Mouse (Mus musculus): ENCODE results near the gene Sec1. TPM values are rescaled to one million over a fixed set of nuclear protein-coding genes. Genes with fewer than 3 reads are reported as not detected.

Gene Sec1
- 0.54 and 0.83 TPM in 2 replicates for polyA plus RNA-seq (2016; fragmentation: Nextera tagmentation; extraction: Ambion mirVana)

- WGBS, result 90% methylated on average over 50 of the region's 50 CpGs
- Histone ChIP-seq H3K27me3 (ENCODE audit: low read depth, poor library complexity, severe bottlenecking) (peaks cover 14% of the 10 kb centered on the region), H3K4me1 (peaks cover 30% of the 10 kb centered on the region), H3K4me3 (no peak within 1 kb of the TSS), H3K36me3 (no peaks in the 10 kb centered on the region), H3K9me3 (replicated peaks) (no peaks in the 10 kb centered on the region), H3K27ac (peak within 1 kb of the TSS; percentile 76)
- no peak for DNase-seq (ENCODE audit: low spot score)
Measured at GRCm38 (mm10) chr7:45693921-45694591, at the start of gene Sec1. TSS of gene Sec1 (minus strand) at chr7:45694402.

GRCm38 (mm10) chr7:45742338-45742737 lies 48.1 kb upstream of the Sec1 start:
- Histone ChIP-seq H3K36me3 (no peaks in the 10 kb centered on the region), H3K4me1 (peaks cover 11% of the 10 kb centered on the region), H3K4me3 (peak overlapping the region; percentile 35), H3K27me3 (ENCODE audit: low read depth, poor library complexity, severe bottlenecking) (peaks cover 9% of the 10 kb centered on the region; the same call in 1 of the 2 replicates), H3K9me3 (replicated peaks) (no peaks in the 10 kb centered on the region), H3K27ac (no peak overlapping the region)
- DNase-seq (ENCODE audit: low spot score), result no peak
- 38% methylated on average over 19 of the region's 19 CpGs for WGBS

- WGBS, result 29% methylated on average over 11 of the region's 11 CpGs
- Histone ChIP-seq H3K9me3 (replicated peaks) (no peaks in the 10 kb centered on the region), H3K27me3 (ENCODE audit: low read depth, poor library complexity, severe bottlenecking) (peaks cover 9% of the 10 kb centered on the region; the same call in 1 of the 2 replicates), H3K4me3 (peak overlapping the region; percentile 35), H3K27ac (peak overlapping the region; percentile 46; the same call in 1 of the 2 replicates), H3K36me3 (no peaks in the 10 kb centered on the region), H3K4me1 (peaks cover 11% of the 10 kb centered on the region)
- DNase-seq (ENCODE audit: low spot score), result no peak
Measured at GRCm38 (mm10) chr7:45741777-45742176, 47.6 kb upstream of the Sec1 start.

GRCm38 (mm10) chr7:45741308-45741707 lies 47.1 kb upstream of the Sec1 start:
- no peaks in the 10 kb centered on the region for H3K9me3 ChIP-seq (replicated peaks)
- peaks cover 11% of the 10 kb centered on the region for H3K4me1 ChIP-seq
- 87% methylated on average over 12 of the region's 12 CpGs for WGBS
- no peaks in the 10 kb centered on the region for H3K36me3 ChIP-seq
- peaks cover 9% of the 10 kb centered on the region; the same call in 1 of the 2 replicates for H3K27me3 ChIP-seq (ENCODE audit: low read depth, poor library complexity, severe bottlenecking)
- H3K4me3 ChIP-seq, result no peak overlapping the region
- DNase-seq (ENCODE audit: low spot score), result no peak
- peak overlapping the region; percentile 46; the same call in 1 of the 2 replicates for H3K27ac ChIP-seq

- no peak for DNase-seq (ENCODE audit: low spot score)
- Histone ChIP-seq H3K9me3 (replicated peaks) (no peaks in the 10 kb centered on the region), H3K27ac (no peak overlapping the region), H3K36me3 (no peaks in the 10 kb centered on the region), H3K4me1 (peaks cover 11% of the 10 kb centered on the region), H3K4me3 (no peak overlapping the region), H3K27me3 (ENCODE audit: low read depth, poor library complexity, severe bottlenecking) (peaks cover 9% of the 10 kb centered on the region; the same call in 1 of the 2 replicates)
- 75% methylated on average over 10 of the region's 10 CpGs for WGBS
Measured at GRCm38 (mm10) chr7:45739820-45740219, 45.6 kb upstream of the Sec1 start.

GRCm38 (mm10) chr7:45739162-45739763 lies 45.1 kb upstream of the Sec1 start:
- H3K27ac ChIP-seq, result no peak overlapping the region
- H3K4me3 ChIP-seq, result no peak overlapping the region
- no peaks in the 10 kb centered on the region for H3K9me3 ChIP-seq (replicated peaks)
- H3K27me3 ChIP-seq (ENCODE audit: low read depth, poor library complexity, severe bottlenecking), result peaks cover 9% of the 10 kb centered on the region; the same call in 1 of the 2 replicates
- no peaks in the 10 kb centered on the region for H3K36me3 ChIP-seq
- peak; percentile 88 for DNase-seq (ENCODE audit: low spot score)
- WGBS, result 7% methylated on average over 9 of the region's 9 CpGs
- peaks cover 11% of the 10 kb centered on the region for H3K4me1 ChIP-seq

DNA sequence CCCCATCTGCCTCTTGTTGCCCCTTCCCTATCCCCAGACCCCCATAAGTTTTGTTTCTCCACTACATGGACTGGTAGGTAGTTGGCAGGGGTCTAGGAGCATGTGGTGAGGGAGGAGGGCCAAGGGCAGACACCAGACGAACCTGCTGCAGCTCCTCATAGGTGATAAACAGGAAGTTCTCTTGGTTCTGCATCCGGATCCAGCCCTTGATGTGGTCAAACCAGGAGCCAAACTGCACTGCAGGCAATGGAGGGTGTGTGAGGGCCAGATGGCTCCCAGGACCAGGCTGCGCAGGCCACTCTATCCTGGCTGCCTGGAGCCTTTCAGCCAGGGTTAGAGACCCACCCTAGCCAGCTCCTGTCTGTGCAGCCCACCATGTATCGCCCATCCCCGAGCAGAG lies 39.3 kb upstream of the Sec1 start:
- no peak overlapping the region for H3K4me3 ChIP-seq
- H3K4me1 ChIP-seq, result peaks cover 18% of the 10 kb centered on the region
- no peaks in the 10 kb centered on the region for H3K9me3 ChIP-seq (replicated peaks)
- H3K27ac ChIP-seq, result no peak overlapping the region
- H3K27me3 ChIP-seq (ENCODE audit: low read depth, poor library complexity, severe bottlenecking), result no peaks in the 10 kb centered on the region
- 66% methylated on average over 5 of the region's 5 CpGs for WGBS
- peaks cover 19% of the 10 kb centered on the region for H3K36me3 ChIP-seq
- DNase-seq (ENCODE audit: low spot score), result no peak

DNA sequence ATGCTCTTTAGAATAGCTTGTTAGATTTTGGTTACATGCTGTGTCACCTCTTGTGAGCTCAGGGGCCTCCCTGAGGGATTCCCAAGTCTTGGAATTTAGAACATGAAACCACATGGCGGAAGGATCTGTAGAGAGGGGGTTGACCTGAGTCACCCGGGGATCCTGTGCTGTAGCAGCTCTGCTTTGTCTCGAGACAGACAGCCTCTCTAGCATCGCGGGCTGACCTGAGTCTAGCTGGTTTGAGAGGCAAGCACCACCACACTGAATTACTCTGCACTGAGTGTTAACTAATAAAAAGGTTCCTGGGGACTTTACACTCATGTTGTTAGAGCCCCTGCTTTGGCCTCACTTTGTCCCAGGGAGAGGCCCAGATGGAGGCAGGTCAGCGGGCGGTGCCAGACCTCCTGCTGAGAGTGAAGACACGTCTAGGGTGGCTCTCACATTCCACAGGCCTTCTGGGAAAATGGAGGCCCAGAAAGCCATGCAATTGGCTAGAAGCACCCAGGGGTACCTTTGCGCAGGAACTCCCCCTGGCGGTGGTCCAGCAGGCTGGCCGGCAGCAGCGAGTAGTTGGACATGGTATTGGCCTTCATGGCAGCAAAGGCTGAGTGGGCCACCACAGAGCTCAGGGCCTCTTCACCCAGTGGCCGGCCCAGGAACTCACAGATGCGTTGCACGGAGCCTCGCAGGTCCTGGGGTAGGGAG lies 36.7 kb upstream of the Sec1 start:
- 16% methylated on average over 16 of the region's 16 CpGs for WGBS
- Histone ChIP-seq H3K36me3 (peaks cover 45% of the 10 kb centered on the region), H3K27me3 (ENCODE audit: low read depth, poor library complexity, severe bottlenecking) (no peaks in the 10 kb centered on the region), H3K4me3 (0 out of 2 replicates have a peak overlapping the region, but pooled peaks have one; percentile 1), H3K9me3 (replicated peaks) (no peaks in the 10 kb centered on the region), H3K4me1 (peaks cover 18% of the 10 kb centered on the region), H3K27ac (peak overlapping the region; percentile 61)
- peak; percentile 81 for DNase-seq (ENCODE audit: low spot score)

DNA sequence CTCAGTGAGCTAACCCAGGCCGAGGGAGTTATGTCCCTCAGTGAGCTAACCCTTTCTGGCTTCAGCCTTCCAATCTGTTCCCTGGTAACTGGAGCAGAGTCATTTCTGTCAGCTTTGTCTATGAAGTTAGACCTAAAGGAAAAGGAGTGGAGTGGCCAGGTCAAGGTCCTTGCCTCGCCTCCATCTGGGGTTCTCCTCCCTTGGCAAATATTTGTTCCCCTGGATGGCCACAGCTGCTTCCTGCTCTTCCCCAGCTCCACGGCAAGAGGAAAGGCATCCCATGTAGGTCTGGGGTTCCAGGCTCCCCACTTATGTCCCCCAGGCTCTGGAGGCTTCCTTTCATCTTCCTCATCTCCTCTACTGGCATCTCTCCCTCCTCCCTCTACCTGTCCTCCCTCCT lies 33.4 kb upstream of the Sec1 start:
- Histone ChIP-seq H3K36me3 (peaks cover 78% of the 10 kb centered on the region), H3K4me3 (no peak overlapping the region), H3K27ac (no peak overlapping the region), H3K9me3 (replicated peaks) (no peaks in the 10 kb centered on the region), H3K27me3 (ENCODE audit: low read depth, poor library complexity, severe bottlenecking) (no peaks in the 10 kb centered on the region), H3K4me1 (peaks cover 18% of the 10 kb centered on the region)
- 84% methylated on average over 3 of the region's 3 CpGs for WGBS
- no peak for DNase-seq (ENCODE audit: low spot score)

DNA sequence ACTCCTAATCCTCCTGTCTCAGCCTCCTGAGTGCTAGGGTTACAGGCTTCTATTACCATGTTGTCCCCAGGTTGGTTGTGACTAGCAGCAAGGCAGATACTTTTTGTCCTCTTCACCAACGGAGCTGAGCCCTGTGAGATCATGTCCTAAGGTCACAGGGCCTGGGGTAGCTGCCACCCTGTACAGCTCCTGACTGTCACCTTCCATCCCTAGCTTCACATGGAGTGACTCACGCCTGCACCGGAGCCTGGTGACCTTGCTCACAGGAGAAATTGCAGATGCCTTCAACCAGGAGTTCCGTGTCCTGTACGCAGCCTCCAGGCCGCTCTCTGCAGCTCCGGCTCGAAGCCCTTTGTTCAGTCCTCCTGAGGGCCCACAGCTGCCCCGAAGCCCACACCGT lies 32.2 kb upstream of the Sec1 start:
- H3K36me3 ChIP-seq, result peaks cover 90% of the 10 kb centered on the region
- no peak for DNase-seq (ENCODE audit: low spot score)
- no peak overlapping the region for H3K4me3 ChIP-seq

GRCm38 (mm10) chr7:45725713-45726112 lies 31.5 kb upstream of the Sec1 start, which contains the start of gene Spaca4:
TSS of gene Spaca4 (minus strand) at chr7:45725813.
- Histone ChIP-seq H3K9me3 (replicated peaks) (no peaks in the 10 kb centered on the region), H3K4me3 (peak within 1 kb of the TSS; percentile 7; the same call in 1 of the 2 replicates), H3K27ac (no peak within 1 kb of the TSS), H3K36me3 (peaks cover 97% of the 10 kb centered on the region), H3K27me3 (ENCODE audit: low read depth, poor library complexity, severe bottlenecking) (no peaks in the 10 kb centered on the region), H3K4me1 (peaks cover 22% of the 10 kb centered on the region)
- no peak for DNase-seq (ENCODE audit: low spot score)
- WGBS, result 93% methylated on average over 11 of the region's 11 CpGs

More for the DNA sequence above, 32.2 kb upstream of the Sec1 start:
- Histone ChIP-seq H3K4me1 (peaks cover 26% of the 10 kb centered on the region), H3K9me3 (replicated peaks) (no peaks in the 10 kb centered on the region), H3K27me3 (ENCODE audit: low read depth, poor library complexity, severe bottlenecking) (no peaks in the 10 kb centered on the region), H3K27ac (no peak overlapping the region)
- 94% methylated on average over 10 of the region's 10 CpGs for WGBS

DNA sequence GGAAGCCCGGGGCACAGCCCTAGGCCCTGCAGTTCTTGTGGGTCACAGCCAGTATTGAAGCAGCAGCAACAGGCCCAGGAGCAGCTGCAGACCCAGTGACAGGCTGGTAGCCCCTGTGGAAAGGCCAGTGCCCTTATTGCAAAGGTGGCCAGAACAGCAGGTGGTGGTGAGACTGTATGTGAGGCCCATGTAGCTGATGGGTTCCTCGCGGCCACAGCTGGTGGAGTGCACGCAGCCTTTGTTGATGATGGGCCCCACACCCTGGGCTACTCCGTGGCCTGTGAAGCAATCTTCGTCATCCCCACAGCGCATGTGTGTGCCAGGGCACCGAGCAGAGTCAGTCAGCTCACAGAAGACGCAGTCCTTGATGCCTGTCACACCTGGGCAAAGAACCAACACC lies 30.9 kb upstream of the Sec1 start:
- Histone ChIP-seq H3K9me3 (replicated peaks) (no peaks in the 10 kb centered on the region), H3K4me3 (no peak overlapping the region), H3K27ac (no peak overlapping the region), H3K36me3 (peaks cover 100% of the 10 kb centered on the region), H3K27me3 (ENCODE audit: low read depth, poor library complexity, severe bottlenecking) (no peaks in the 10 kb centered on the region), H3K4me1 (peaks cover 20% of the 10 kb centered on the region)
- WGBS, result 93% methylated on average over 9 of the region's 9 CpGs
- DNase-seq (ENCODE audit: low spot score), result no peak

- no peak for DNase-seq (ENCODE audit: low spot score)
- H3K9me3 ChIP-seq (replicated peaks), result no peaks in the 10 kb centered on the region
- peaks cover 100% of the 10 kb centered on the region for H3K36me3 ChIP-seq
- WGBS, result 93% methylated on average over 14 of the region's 14 CpGs
- no peak overlapping the region for H3K27ac ChIP-seq
- H3K4me3 ChIP-seq, result no peak overlapping the region
- peaks cover 29% of the 10 kb centered on the region for H3K4me1 ChIP-seq
- no peaks in the 10 kb centered on the region for H3K27me3 ChIP-seq (ENCODE audit: low read depth, poor library complexity, severe bottlenecking)
Measured at GRCm38 (mm10) chr7:45723781-45724180, 29.6 kb upstream of the Sec1 start.
